Mouse (Mus musculus) intestine, embryonic 15.5 days (tissue): ENCODE measurements at regions not wholly inside any gene's neighbourhood (a gene's known extent, or its start where the extent isn't known, plus 50 kb on each side); places are given as distances from the start of the nearest gene placed in this dataset.
A peak's percentile ranks its signal among the peaks of the same experiment; 100 is the strongest.

ENCODE experiments used
- ATAC-seq: fragments of 200-750 bp; cut with Nextera tagmentation; 2 replicates; pipeline ENCODE4 v1.8.0; 2017; ENCODE audit warnings: moderate TSS enrichment, moderate library complexity
- H3K27ac ChIP-seq: fragments of 300-500 bp; sonication (generic); 2 replicates; pipeline ENCODE4 v1.5.1; 2015; ENCODE audit warnings: mild to moderate bottlenecking, inconsistent platforms
- H3K27me3 ChIP-seq: fragments of 300-500 bp; sonication (generic); replicated peaks from 2 replicates; pipeline ENCODE4 v1.6.1; 2015; ENCODE audit warnings: inconsistent platforms
- H3K36me3 ChIP-seq: fragments of 300-500 bp; sonication (generic); 2 replicates; pipeline ENCODE4 v1.6.1; 2015; ENCODE audit warnings: inconsistent platforms
- H3K4me1 ChIP-seq: fragments of 300-500 bp; sonication (generic); replicated peaks from 2 replicates; pipeline ENCODE4 v1.6.1; 2015; ENCODE audit warnings: inconsistent platforms
- H3K4me2 ChIP-seq: fragments of 300-500 bp; sonication (generic); replicated peaks from 2 replicates; pipeline ENCODE4 v1.6.1; 2015; ENCODE audit warnings: mild to moderate bottlenecking, inconsistent platforms
- H3K4me3 ChIP-seq: fragments of 300-500 bp; sonication (generic); replicated peaks from 2 replicates; pipeline ENCODE4 v1.5.1; 2015; ENCODE audit warnings: inconsistent platforms
- H3K9ac ChIP-seq: fragments of 300-500 bp; sonication (generic); 2 replicates; pipeline ENCODE4 v1.6.1; 2015; ENCODE audit warnings: inconsistent platforms
- H3K9me3 ChIP-seq: fragments of 300-500 bp; sonication (generic); 2 replicates; pipeline ENCODE4 v1.6.1; 2016; ENCODE audit warnings: inconsistent platforms
- WGBS: fragments of 180-500 bp; shearing (Covaris S2); methylation state at CpG from one replicate; pipeline ENCODE4 v1.1.7; 2015; 5-methylcytosine and 5-hydroxymethylcytosine counted together

- ATAC-seq, result no peak
- Histone ChIP-seq H3K9me3 (no peaks in the 10 kb centered on the region), H3K27me3 (no peaks in the 10 kb centered on the region), H3K4me3 (no peak overlapping the region), H3K9ac (no peak overlapping the region), H3K4me1 (no peaks in the 10 kb centered on the region), H3K27ac (no peak overlapping the region), H3K4me2 (no peak overlapping the region), H3K36me3 (no peaks in the 10 kb centered on the region)
- 72% methylated on average over 4 of the region's 4 CpGs for WGBS
These were observed 176.1 kb upstream of the Cdkn2b start for GRCm38 (mm10) chr4:89486963-89487362.

GRCm38 (mm10) chr4:89485981-89486531, 175.2 kb upstream of the Cdkn2b start:
- WGBS, result 16% methylated on average over 11 of the region's 11 CpGs
- Histone ChIP-seq H3K27ac (no peak overlapping the region), H3K4me3 (no peak overlapping the region), H3K4me1 (no peaks in the 10 kb centered on the region), H3K9ac (no peak overlapping the region), H3K4me2 (no peak overlapping the region), H3K36me3 (no peaks in the 10 kb centered on the region), H3K27me3 (no peaks in the 10 kb centered on the region), H3K9me3 (no peaks in the 10 kb centered on the region)
- ATAC-seq, result peak; percentile 84

GRCm38 (mm10) chr4:89478646-89479237, 167.9 kb upstream of the Cdkn2b start:
- WGBS, result 65% methylated on average over 12 of the region's 12 CpGs
- peak; percentile 39; the same call in 1 of the 2 replicates for ATAC-seq
- no peak overlapping the region for H3K27ac ChIP-seq
- H3K4me3 ChIP-seq, result no peak overlapping the region
- 0 out of 2 replicates have a peak, but pooled peaks cover 3% of the 10 kb centered on the region for H3K4me1 ChIP-seq
- no peaks in the 10 kb centered on the region for H3K36me3 ChIP-seq
- H3K9me3 ChIP-seq, result no peaks in the 10 kb centered on the region
- no peak overlapping the region for H3K4me2 ChIP-seq
- no peaks in the 10 kb centered on the region for H3K27me3 ChIP-seq
- no peak overlapping the region for H3K9ac ChIP-seq

GRCm38 (mm10) chr4:89475848-89476247, 165.0 kb upstream of the Cdkn2b start:
- WGBS, result 56% methylated on average over 3 of the region's 3 CpGs
- Histone ChIP-seq H3K4me1 (0 out of 2 replicates have a peak, but pooled peaks cover 3% of the 10 kb centered on the region), H3K36me3 (no peaks in the 10 kb centered on the region), H3K9ac (no peak overlapping the region), H3K4me2 (no peak overlapping the region), H3K27ac (no peak overlapping the region), H3K9me3 (no peaks in the 10 kb centered on the region), H3K4me3 (no peak overlapping the region), H3K27me3 (no peaks in the 10 kb centered on the region)
- ATAC-seq, result no peak

- ATAC-seq, result peak; percentile 58
- Histone ChIP-seq H3K9ac (no peak overlapping the region), H3K4me1 (peaks cover 3% of the 10 kb centered on the region; the same call in 1 of the 2 replicates), H3K27me3 (no peaks in the 10 kb centered on the region), H3K36me3 (no peaks in the 10 kb centered on the region), H3K4me3 (no peak overlapping the region), H3K9me3 (no peaks in the 10 kb centered on the region), H3K4me2 (no peak overlapping the region), H3K27ac (no peak overlapping the region)
- 46% methylated on average over 7 of the region's 7 CpGs for WGBS
These were observed 164.2 kb upstream of the Cdkn2b start for GRCm38 (mm10) chr4:89474836-89475541.

- H3K4me3 ChIP-seq, result no peak overlapping the region
- H3K36me3 ChIP-seq, result no peaks in the 10 kb centered on the region
- H3K4me2 ChIP-seq, result no peak overlapping the region
- no peak overlapping the region for H3K9ac ChIP-seq
- no peak overlapping the region for H3K27ac ChIP-seq
- ATAC-seq, result peak; percentile 55; the same call in 1 of the 2 replicates
- 67% methylated on average over 1 of the region's 1 CpGs for WGBS
- H3K9me3 ChIP-seq, result no peaks in the 10 kb centered on the region
- H3K4me1 ChIP-seq, result peaks cover 3% of the 10 kb centered on the region; the same call in 1 of the 2 replicates
- no peaks in the 10 kb centered on the region for H3K27me3 ChIP-seq
These were observed 160.6 kb upstream of the Cdkn2b start for GRCm38 (mm10) chr4:89471426-89471825.

GRCm38 (mm10) chr4:89470756-89471155, 159.9 kb upstream of the Cdkn2b start:
- peaks cover 3% of the 10 kb centered on the region; the same call in 1 of the 2 replicates for H3K4me1 ChIP-seq
- H3K27me3 ChIP-seq, result no peaks in the 10 kb centered on the region
- peak; percentile 27; the same call in 1 of the 2 replicates for ATAC-seq
- no peak overlapping the region for H3K27ac ChIP-seq
- H3K9me3 ChIP-seq, result no peaks in the 10 kb centered on the region
- no peak overlapping the region for H3K4me3 ChIP-seq
- no peak overlapping the region for H3K9ac ChIP-seq
- WGBS, result 58% methylated on average over 2 of the region's 2 CpGs
- no peaks in the 10 kb centered on the region for H3K36me3 ChIP-seq
- no peak overlapping the region for H3K4me2 ChIP-seq

- H3K27me3 ChIP-seq, result no peaks in the 10 kb centered on the region
- H3K9ac ChIP-seq, result no peak overlapping the region
- 0 out of 2 replicates have a peak, but pooled peaks have one; percentile 46 for ATAC-seq
- no peak overlapping the region for H3K4me2 ChIP-seq
- WGBS, result 46% methylated on average over 8 of the region's 8 CpGs
- H3K9me3 ChIP-seq, result no peaks in the 10 kb centered on the region
- H3K36me3 ChIP-seq, result no peaks in the 10 kb centered on the region
- no peaks in the 10 kb centered on the region; the same call in 1 of the 2 replicates for H3K4me1 ChIP-seq
- peak overlapping the region; percentile 11; the same call in 1 of the 2 replicates for H3K27ac ChIP-seq
- no peak overlapping the region for H3K4me3 ChIP-seq
These were observed 159.0 kb upstream of the Cdkn2b start for GRCm38 (mm10) chr4:89469883-89470282.

GRCm38 (mm10) chr4:89469406-89469805, 158.6 kb upstream of the Cdkn2b start:
- no peaks in the 10 kb centered on the region for H3K9me3 ChIP-seq
- no peak overlapping the region for H3K4me2 ChIP-seq
- H3K27ac ChIP-seq, result no peak overlapping the region
- no peaks in the 10 kb centered on the region for H3K36me3 ChIP-seq
- H3K9ac ChIP-seq, result no peak overlapping the region
- H3K4me3 ChIP-seq, result no peak overlapping the region
- no peaks in the 10 kb centered on the region for H3K27me3 ChIP-seq
- ATAC-seq, result no peak
- 80% methylated on average over 3 of the region's 3 CpGs for WGBS
- H3K4me1 ChIP-seq, result no peaks in the 10 kb centered on the region; the same call in 1 of the 2 replicates

- Histone ChIP-seq H3K9ac (no peak overlapping the region), H3K4me2 (no peak overlapping the region), H3K27ac (no peak overlapping the region), H3K4me1 (no peaks in the 10 kb centered on the region; the same call in 1 of the 2 replicates), H3K9me3 (no peaks in the 10 kb centered on the region), H3K36me3 (no peaks in the 10 kb centered on the region), H3K27me3 (no peaks in the 10 kb centered on the region), H3K4me3 (no peak overlapping the region)
- 93% methylated on average over 3 of the region's 3 CpGs for WGBS
- no peak for ATAC-seq
These were observed 155.9 kb upstream of the Cdkn2b start for GRCm38 (mm10) chr4:89466766-89467165.

GRCm38 (mm10) chr4:89463121-89463520, 152.3 kb upstream of the Cdkn2b start:
- no peak for ATAC-seq
- H3K9ac ChIP-seq, result no peak overlapping the region
- H3K4me3 ChIP-seq, result no peak overlapping the region
- 79% methylated on average over 4 of the region's 4 CpGs for WGBS
- no peaks in the 10 kb centered on the region for H3K4me1 ChIP-seq
- no peaks in the 10 kb centered on the region for H3K9me3 ChIP-seq
- H3K36me3 ChIP-seq, result no peaks in the 10 kb centered on the region
- H3K4me2 ChIP-seq, result no peak overlapping the region
- H3K27me3 ChIP-seq, result no peaks in the 10 kb centered on the region
- no peak overlapping the region for H3K27ac ChIP-seq

- Histone ChIP-seq H3K27me3 (no peaks in the 10 kb centered on the region), H3K4me3 (no peak overlapping the region), H3K27ac (no peak overlapping the region), H3K4me2 (no peak overlapping the region), H3K36me3 (no peaks in the 10 kb centered on the region), H3K9ac (no peak overlapping the region), H3K4me1 (no peaks in the 10 kb centered on the region), H3K9me3 (no peaks in the 10 kb centered on the region)
- ATAC-seq, result no peak
- 59% methylated on average over 7 of the region's 7 CpGs for WGBS
These were observed 149.4 kb upstream of the Cdkn2b start for GRCm38 (mm10) chr4:89460170-89460762.
